Mouse (Mus musculus) midbrain, postnatal 0 days (tissue): ENCODE measurements around the gene Eif3l. TPM values are rescaled to one million over a fixed set of nuclear protein-coding genes. Genes with fewer than 3 reads are reported as not detected.

ENCODE experiments used
- ATAC-seq: fragments of 200-750 bp; cut with Nextera tagmentation; 2 replicates; pipeline ENCODE4 v1.8.0; 2017; ENCODE audit warnings: moderate number of reproducible peaks, mild to moderate bottlenecking, moderate TSS enrichment, moderate library complexity; ENCODE audit not compliant: low FRiP score
- DNase-seq: peaks from one replicate; pipeline ENCODE4 v3.0.0-alpha.2; 2015; ENCODE audit warnings: low spot score
- H3K27ac ChIP-seq: fragments of 300-500 bp; sonication (generic); 2 replicates; pipeline ENCODE4 v1.5.1; 2014; ENCODE audit warnings: low read depth, mild to moderate bottlenecking, low read length, mixed read lengths
- H3K27me3 ChIP-seq: fragments of 300-500 bp; sonication (generic); 2 replicates; pipeline ENCODE4 v1.6.1; 2014; ENCODE audit warnings: low read length, control low read depth, mixed read lengths; ENCODE audit not compliant: insufficient read depth
- H3K36me3 ChIP-seq: fragments of 300-500 bp; sonication (generic); 2 replicates; pipeline ENCODE4 v1.6.1; 2014; ENCODE audit warnings: low read length, control low read depth, mixed read lengths; ENCODE audit not compliant: insufficient read depth
- H3K4me1 ChIP-seq: fragments of 300-500 bp; sonication (generic); 2 replicates; pipeline ENCODE4 v1.6.1; 2014; ENCODE audit warnings: mild to moderate bottlenecking, control low read depth, antibody characterized with exemption, low read length, mixed read lengths; ENCODE audit not compliant: insufficient read depth
- H3K4me2 ChIP-seq: fragments of 300-500 bp; sonication (generic); 2 replicates; pipeline ENCODE4 v1.6.1; 2014; ENCODE audit warnings: low read depth, mild to moderate bottlenecking, low read length, mixed read lengths; ENCODE audit not compliant: poor library complexity, severe bottlenecking
- H3K4me3 ChIP-seq: fragments of 300-500 bp; sonication (generic); 2 replicates; pipeline ENCODE4 v1.5.1; 2014; ENCODE audit warnings: low read depth, mild to moderate bottlenecking, low read length, moderate library complexity
- H3K9ac ChIP-seq: fragments of 300-500 bp; sonication (generic); replicated peaks from 2 replicates; pipeline ENCODE4 v1.6.1; 2014; ENCODE audit warnings: mild to moderate bottlenecking, low read length, moderate library complexity, mixed read lengths; ENCODE audit not compliant: poor library complexity, severe bottlenecking
- H3K9me3 ChIP-seq: fragments of 300-500 bp; sonication (generic); 2 replicates; pipeline ENCODE4 v1.6.1; 2016; ENCODE audit warnings: low read length, control low read depth
- CTCF ChIP-seq: IDR thresholded peaks from 2 replicates; pipeline ENCODE4 v1.5.1; 2016; ENCODE audit warnings: antibody characterized with exemption, mild to moderate bottlenecking
- WGBS: fragments of 180-500 bp; shearing (Covaris S2); extraction: QIAGEN DNeasy Blood & Tissue Kit; methylation state at CpG from one replicate; pipeline ENCODE4 v1.1.7; 2014; 5-methylcytosine and 5-hydroxymethylcytosine counted together
- polyA plus RNA-seq: library from polyadenylated mRNA; unstranded; fragments of >200 nt; fragmentation: Nextera tagmentation; extraction: Ambion mirVana; gene quantifications from 2 replicates; pipeline ENCODE4 v1.2.1, GENCODE M21; 2015
- total RNA-seq: library from RNA; depleted of rRNA; stranded (reverse); fragments of >200 nt; gene quantifications from 2 replicates; pipeline ENCODE4 v1.2.3, GENCODE M21; 2014; rRNA removed

Eif3l gene
- total and polyA plus RNA-seq, 2 experiments from 2014 or later = 168 to 197 TPM

- H3K4me2 ChIP-seq = no peak overlapping the region
- no peaks in the 10 kb centered on the region for H3K27me3 ChIP-seq
- no peaks in the 10 kb centered on the region for H3K9me3 ChIP-seq
- H3K4me1 ChIP-seq = no peaks in the 10 kb centered on the region; the same call in 1 of the 2 replicates
- ATAC-seq (no peak), DNase-seq (no peak)
- no peak overlapping the region for H3K9ac ChIP-seq
- WGBS = 69% methylated on average over 9 of the region's 9 CpGs
- no peak overlapping the region for H3K27ac ChIP-seq
- H3K4me3 ChIP-seq = no peak overlapping the region
- H3K36me3 ChIP-seq = peaks cover 38% of the 10 kb centered on the region
- no peak for TF ChIP-seq CTCF
Observed at GRCm38 (mm10) chr15:79135332-79135731, 60.4 kb downstream of the Eif3l start.

GRCm38 (mm10) chr15:79135783-79136575 lies 61.0 kb downstream of the Eif3l start:
- 61% methylated on average over 11 of the region's 11 CpGs for WGBS
- no peak for ATAC-seq
- no peaks in the 10 kb centered on the region for H3K27me3 ChIP-seq
- no peak overlapping the region for H3K4me2 ChIP-seq
- peaks cover 32% of the 10 kb centered on the region for H3K36me3 ChIP-seq
- H3K4me1 ChIP-seq = no peaks in the 10 kb centered on the region; the same call in 1 of the 2 replicates
- H3K9me3 ChIP-seq = no peaks in the 10 kb centered on the region
- DNase-seq = no peak
- no peak overlapping the region for H3K27ac ChIP-seq
- no peak for TF ChIP-seq CTCF
- no peak overlapping the region for H3K4me3 ChIP-seq
- no peak overlapping the region for H3K9ac ChIP-seq

GRCm38 (mm10) chr15:79139640-79140039 lies 64.7 kb downstream of the Eif3l start:
- peak; percentile 69 for TF ChIP-seq CTCF
- WGBS = 62% methylated on average over 10 of the region's 10 CpGs
- DNase-seq (no peak), ATAC-seq (no peak)
- H3K9me3 ChIP-seq = no peaks in the 10 kb centered on the region
- no peak overlapping the region for H3K4me2 ChIP-seq
- no peak overlapping the region for H3K9ac ChIP-seq
- H3K27ac ChIP-seq = no peak overlapping the region
- no peak overlapping the region for H3K4me3 ChIP-seq
- H3K4me1 ChIP-seq = peaks cover 4% of the 10 kb centered on the region; the same call in 1 of the 2 replicates
- peaks cover 7% of the 10 kb centered on the region; the same call in 1 of the 2 replicates for H3K36me3 ChIP-seq
- no peaks in the 10 kb centered on the region for H3K27me3 ChIP-seq

- peak within 1 kb of the TSS; percentile 88 for H3K4me3 ChIP-seq
- peak; percentile 97 for DNase-seq
- H3K9me3 ChIP-seq = no peaks in the 10 kb centered on the region
- H3K4me2 ChIP-seq = peak within 1 kb of the TSS; percentile 92
- H3K36me3 ChIP-seq = peaks cover 18% of the 10 kb centered on the region; the same call in 1 of the 2 replicates
- no peak for TF ChIP-seq CTCF
- WGBS = under 1% methylated on average over 57 of the region's 57 CpGs
- H3K4me1 ChIP-seq = peaks cover 4% of the 10 kb centered on the region; the same call in 1 of the 2 replicates
- no peaks in the 10 kb centered on the region for H3K27me3 ChIP-seq
- peak within 1 kb of the TSS; percentile 75 for H3K9ac ChIP-seq
- peak within 1 kb of the TSS; percentile 52 for H3K27ac ChIP-seq
- ATAC-seq = peak; percentile 84
Observed at GRCm38 (mm10) chr15:79140866-79141565, 66.0 kb downstream of the Eif3l start, which contains the start of the genes Polr2f and 1700088E04Rik. Gene Polr2f, plus strand, starts transcription at chr15:79141009. Gene 1700088E04Rik, minus strand, starts transcription at chr15:79141253.

GRCm38 (mm10) chr15:79141566-79141917 lies 66.6 kb downstream of the Eif3l start:
- peak; percentile 15; the same call in 1 of the 2 replicates for ATAC-seq
- no peaks in the 10 kb centered on the region for H3K9me3 ChIP-seq
- no peaks in the 10 kb centered on the region for H3K27me3 ChIP-seq
- WGBS = 1% methylated on average over 7 of the region's 7 CpGs
- H3K4me1 ChIP-seq = peaks cover 4% of the 10 kb centered on the region; the same call in 1 of the 2 replicates
- peak overlapping the region; percentile 92 for H3K4me2 ChIP-seq
- peak overlapping the region; percentile 88 for H3K4me3 ChIP-seq
- 0 out of 2 replicates have a peak overlapping the region, but pooled peaks have one; percentile 6 for H3K27ac ChIP-seq
- H3K36me3 ChIP-seq = peaks cover 22% of the 10 kb centered on the region; the same call in 1 of the 2 replicates
- DNase-seq = no peak
- no peak for TF ChIP-seq CTCF
- H3K9ac ChIP-seq = peak overlapping the region; percentile 75

GRCm38 (mm10) chr15:79143316-79143715 lies 68.3 kb downstream of the Eif3l start:
- no peak for TF ChIP-seq CTCF
- Histone ChIP-seq H3K27ac (no peak overlapping the region), H3K4me3 (no peak overlapping the region), H3K27me3 (no peaks in the 10 kb centered on the region), H3K4me1 (peaks cover 4% of the 10 kb centered on the region; the same call in 1 of the 2 replicates), H3K9ac (no peak overlapping the region), H3K36me3 (peaks cover 38% of the 10 kb centered on the region), H3K4me2 (no peak overlapping the region), H3K9me3 (no peaks in the 10 kb centered on the region)
- DNase-seq (no peak), ATAC-seq (no peak)
- WGBS = 89% methylated on average over 12 of the region's 12 CpGs

Other genes starting within 250 kb of the Eif3l start
- gene Cdc42ep1, start 232.6 kb upstream of the Eif3l start, total RNA-seq = 14.1 and 14.9 TPM in 2 replicates
- gene Cdc42ep1, start 232.6 kb upstream of the Eif3l start, polyA plus RNA-seq = 14.8 and 14.9 TPM in 2 replicates
- not detected in 2 replicates for gene Lgals2, start 219.7 kb upstream of the Eif3l start, total RNA-seq
- not detected in 2 replicates for gene Lgals2, start 219.7 kb upstream of the Eif3l start, polyA plus RNA-seq
- gene Gga1, start 198.0 kb upstream of the Eif3l start, total RNA-seq = 37.0 and 42.8 TPM in 2 replicates
- 42.4 and 43.4 TPM in 2 replicates for gene Gga1, start 198.0 kb upstream of the Eif3l start, polyA plus RNA-seq
- 1.7 TPM in 1 of 2 replicates, not detected in the other for gene Gm49510, start 175.5 kb upstream of the Eif3l start, total RNA-seq
- gene Gm49510, start 175.5 kb upstream of the Eif3l start, polyA plus RNA-seq = 0.17 TPM in 1 of 2 replicates, not detected in the other
- gene Sh3bp1, start 175.4 kb upstream of the Eif3l start, total RNA-seq = 4.2 and 4.5 TPM in 2 replicates
- gene Sh3bp1, start 175.4 kb upstream of the Eif3l start, polyA plus RNA-seq = 4.0 and 4.7 TPM in 2 replicates
- 350 and 364 TPM in 2 replicates for gene Pdxp, start 161.3 kb upstream of the Eif3l start, total RNA-seq
- gene Pdxp, start 161.3 kb upstream of the Eif3l start, polyA plus RNA-seq = 171 and 181 TPM in 2 replicates
- 35.4 and 46.2 TPM in 2 replicates for gene Lgals1, start 148.5 kb upstream of the Eif3l start, total RNA-seq
- gene Lgals1, start 148.5 kb upstream of the Eif3l start, polyA plus RNA-seq = 69.7 and 76.8 TPM in 2 replicates
- gene Nol12, start 140.2 kb upstream of the Eif3l start, total RNA-seq = 8.1 and 17.1 TPM in 2 replicates
- 64.0 and 69.5 TPM in 2 replicates for gene Nol12, start 140.2 kb upstream of the Eif3l start, polyA plus RNA-seq
- gene Triobp, start 127.5 kb upstream of the Eif3l start, total RNA-seq = 40.0 and 53.3 TPM in 2 replicates
- 24.7 and 28.4 TPM in 2 replicates for gene Triobp, start 127.5 kb upstream of the Eif3l start, polyA plus RNA-seq
- 132 and 136 TPM in 2 replicates for gene H1f0, start 46.7 kb upstream of the Eif3l start, total RNA-seq
- gene H1f0, start 46.7 kb upstream of the Eif3l start, polyA plus RNA-seq = 135 and 144 TPM in 2 replicates
- 3.3 and 3.9 TPM in 2 replicates for gene Galr3, start 33.3 kb upstream of the Eif3l start, total RNA-seq
- gene Galr3, start 33.3 kb upstream of the Eif3l start, polyA plus RNA-seq = 0.25 and 0.32 TPM in 2 replicates
- 53.5 and 57.5 TPM in 2 replicates for gene Ankrd54, start 12.3 kb upstream of the Eif3l start, total RNA-seq
- gene Ankrd54, start 12.3 kb upstream of the Eif3l start, polyA plus RNA-seq = 44.5 and 45.5 TPM in 2 replicates
- gene Micall1, start 33.7 kb downstream of the Eif3l start, total RNA-seq = 33.4 and 35.5 TPM in 2 replicates
- 8.9 and 10.3 TPM in 2 replicates for gene Micall1, start 33.7 kb downstream of the Eif3l start, polyA plus RNA-seq
- gene Polr2f, start 65.8 kb downstream of the Eif3l start, total RNA-seq = 59.7 and 67.5 TPM in 2 replicates
- gene Polr2f, start 65.8 kb downstream of the Eif3l start, polyA plus RNA-seq = 341 and 344 TPM in 2 replicates
- gene 1700088E04Rik, start 66.1 kb downstream of the Eif3l start, total RNA-seq = 9.5 and 11.7 TPM in 2 replicates
- gene 1700088E04Rik, start 66.1 kb downstream of the Eif3l start, polyA plus RNA-seq = 15.9 and 21.6 TPM in 2 replicates
- gene Sox10, start 90.1 kb downstream of the Eif3l start, total RNA-seq = 19.2 and 21.1 TPM in 2 replicates
- gene Sox10, start 90.1 kb downstream of the Eif3l start, polyA plus RNA-seq = 6.8 and 8.9 TPM in 2 replicates
- 65.8 and 81.1 TPM in 2 replicates for gene Pick1, start 154.0 kb downstream of the Eif3l start, total RNA-seq
- gene Pick1, start 154.0 kb downstream of the Eif3l start, polyA plus RNA-seq = 78.1 and 84.2 TPM in 2 replicates
- gene Gm49486, start 154.2 kb downstream of the Eif3l start, total RNA-seq = 1.8 and 3.7 TPM in 2 replicates
- 1.1 and 2.0 TPM in 2 replicates for gene Gm49486, start 154.2 kb downstream of the Eif3l start, polyA plus RNA-seq
- 0.93 TPM in 1 of 2 replicates, not detected in the other for gene Slc16a8, start 179.6 kb downstream of the Eif3l start, total RNA-seq
- gene Slc16a8, start 179.6 kb downstream of the Eif3l start, polyA plus RNA-seq = 0.45 and 0.54 TPM in 2 replicates
- gene Baiap2l2, start 210.4 kb downstream of the Eif3l start, total RNA-seq = 3.0 and 3.1 TPM in 2 replicates
- 8.0 and 8.5 TPM in 2 replicates for gene Baiap2l2, start 210.4 kb downstream of the Eif3l start, polyA plus RNA-seq